Mouse (Mus musculus) lung, embryonic 15.5 days (tissue): ENCODE data around the gene Scgb1b2. TPM values are rescaled to one million over a fixed set of nuclear protein-coding genes. Genes with fewer than 3 reads are reported as not detected.

Source experiments
- ATAC-seq: fragments of 200-750 bp; cut with Nextera tagmentation; 2 replicates; pipeline ENCODE4 v1.8.0; 2017; ENCODE audit warnings: moderate number of reproducible peaks, borderline replicate concordance; ENCODE audit not compliant: low FRiP score, low TSS enrichment; ENCODE audit errors: extremely low read depth
- H3K27ac ChIP-seq: fragments of 300-500 bp; sonication (generic); 2 replicates; pipeline ENCODE4 v1.5.1; 2015; ENCODE audit warnings: moderate library complexity, mild to moderate bottlenecking, inconsistent platforms
- H3K27me3 ChIP-seq: fragments of 300-500 bp; sonication (generic); 2 replicates; pipeline ENCODE4 v1.6.1; 2015; ENCODE audit warnings: inconsistent platforms
- H3K36me3 ChIP-seq: fragments of 300-500 bp; sonication (generic); 2 replicates; pipeline ENCODE4 v1.6.1; 2015; ENCODE audit warnings: inconsistent platforms
- H3K4me1 ChIP-seq: fragments of 300-500 bp; sonication (generic); 2 replicates; pipeline ENCODE4 v1.6.1; 2015; ENCODE audit warnings: inconsistent platforms
- H3K4me2 ChIP-seq: fragments of 300-500 bp; sonication (generic); 2 replicates; pipeline ENCODE4 v1.6.1; 2015; ENCODE audit warnings: inconsistent platforms, mild to moderate bottlenecking, moderate library complexity
- H3K4me3 ChIP-seq: fragments of 300-500 bp; sonication (generic); 2 replicates; pipeline ENCODE4 v1.5.1; 2015; ENCODE audit warnings: mild to moderate bottlenecking, inconsistent platforms
- H3K9ac ChIP-seq: fragments of 300-500 bp; sonication (generic); 2 replicates; pipeline ENCODE4 v1.6.1; 2015; ENCODE audit warnings: inconsistent platforms
- H3K9me3 ChIP-seq: fragments of 300-500 bp; sonication (generic); 2 replicates; pipeline ENCODE4 v1.6.1; 2016; ENCODE audit warnings: inconsistent platforms
- WGBS: fragments of 180-500 bp; shearing (Covaris S2); methylation state at CpG from one replicate; pipeline ENCODE4 v1.1.7; 2015; 5-methylcytosine and 5-hydroxymethylcytosine counted together
- polyA plus RNA-seq: library from polyadenylated mRNA; unstranded; fragments of >200 nt; fragmentation: Nextera tagmentation; extraction: Ambion mirVana; gene quantifications from 2 replicates; pipeline ENCODE4 v1.2.1, GENCODE M21; 2015

The Scgb1b2 gene
- not detected in 2 replicates for polyA plus RNA-seq

DNA sequence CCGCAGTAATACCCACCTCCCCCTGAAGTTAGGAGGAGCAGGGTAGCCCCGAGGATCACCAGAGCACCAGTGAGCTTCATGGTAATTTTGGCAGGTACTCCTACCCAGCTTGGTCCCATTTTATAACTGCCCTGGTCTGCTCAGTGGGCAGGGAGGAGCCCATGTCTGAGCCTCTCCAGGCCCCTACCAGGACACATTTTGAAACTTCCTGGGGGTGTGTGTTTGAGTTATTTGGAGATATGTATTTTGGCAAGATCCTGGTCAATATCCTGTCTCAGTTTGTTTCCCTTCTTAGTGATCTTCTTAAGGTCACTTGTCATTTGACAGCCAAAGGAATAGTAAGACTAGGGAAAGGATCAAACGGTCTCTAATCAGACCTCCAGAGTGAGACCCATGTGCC lies at the start of gene Scgb1b2:
Gene Scgb1b2, minus strand, starts transcription at position 101 of the 400 bp plus-strand sequence.
- no peaks in the 10 kb centered on the region for H3K27me3 ChIP-seq

DNA sequence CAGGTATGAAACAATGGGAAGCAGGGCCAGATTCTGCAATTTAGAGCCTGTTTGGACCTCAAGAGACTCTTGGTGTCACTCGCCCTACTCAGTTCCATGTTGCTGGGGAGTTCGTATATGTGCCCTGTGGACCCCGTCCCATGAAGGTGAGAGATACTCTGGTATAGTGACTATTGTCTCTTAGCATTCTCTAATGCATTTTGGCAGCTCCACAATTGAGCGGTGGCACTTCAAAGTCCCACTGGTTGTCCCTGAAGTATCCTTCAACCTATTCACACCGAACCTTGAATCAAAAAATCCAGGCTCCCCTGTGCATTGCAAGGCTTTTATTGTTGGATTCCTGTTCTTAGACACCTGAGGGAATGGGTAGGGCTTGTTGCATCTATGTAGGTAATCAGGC lies 1.4 kb downstream of the Scgb1b2 start, which contains the start of gene Scgb2b2:
Gene Scgb2b2, plus strand, starts transcription at position 301 of the 400 bp plus-strand sequence.
- H3K27ac ChIP-seq = no peak within 1 kb of the TSS
- H3K9me3 ChIP-seq = peaks cover 6% of the 10 kb centered on the region; the same call in 1 of the 2 replicates
- H3K4me1 ChIP-seq = no peaks in the 10 kb centered on the region
- no peak within 1 kb of the TSS for H3K4me3 ChIP-seq
- no peak within 1 kb of the TSS for H3K9ac ChIP-seq
- no peak for ATAC-seq
- no peaks in the 10 kb centered on the region for H3K27me3 ChIP-seq
- 73% methylated on average over 5 of the region's 5 CpGs for WGBS
- H3K36me3 ChIP-seq = no peaks in the 10 kb centered on the region
- no peak within 1 kb of the TSS for H3K4me2 ChIP-seq

More for the DNA sequence above, at the start of gene Scgb1b2:
- ATAC-seq = no peak
- no peak within 1 kb of the TSS for H3K4me2 ChIP-seq
- WGBS = 80% methylated on average over 3 of the region's 3 CpGs
- H3K9ac ChIP-seq = no peak within 1 kb of the TSS
- H3K9me3 ChIP-seq = peaks cover 6% of the 10 kb centered on the region; the same call in 1 of the 2 replicates
- H3K4me1 ChIP-seq = no peaks in the 10 kb centered on the region
- H3K36me3 ChIP-seq = no peaks in the 10 kb centered on the region
- H3K4me3 ChIP-seq = no peak within 1 kb of the TSS
- H3K27ac ChIP-seq = no peak within 1 kb of the TSS

Other genes with a start within 250 kb of the Scgb1b2 start
- gene Fxyd5, start 249.3 kb downstream of the Scgb1b2 start, polyA plus RNA-seq = 50.1 TPM in 2 replicates
- gene Fxyd7, start 240.4 kb downstream of the Scgb1b2 start, polyA plus RNA-seq = 5.2 and 5.3 TPM in 2 replicates
- 82.5 and 86.9 TPM in 2 replicates for gene Fxyd1, start 234.6 kb downstream of the Scgb1b2 start, polyA plus RNA-seq
- gene Lgi4, start 232.5 kb downstream of the Scgb1b2 start, polyA plus RNA-seq = 0.21 and 0.35 TPM in 2 replicates
- 50.1 and 54.3 TPM in 2 replicates for gene Fxyd3, start 215.1 kb downstream of the Scgb1b2 start, polyA plus RNA-seq
- 14.6 and 16.7 TPM in 2 replicates for gene Hpn, start 176.5 kb downstream of the Scgb1b2 start, polyA plus RNA-seq
- gene Scn1b, start 164.8 kb downstream of the Scgb1b2 start, polyA plus RNA-seq = 1.5 and 1.8 TPM in 2 replicates
- gene Gramd1a, start 135.9 kb downstream of the Scgb1b2 start, polyA plus RNA-seq = 63.0 and 65.5 TPM in 2 replicates
- not detected in 2 replicates for gene Scgb2b2, start 1.3 kb downstream of the Scgb1b2 start, polyA plus RNA-seq
- gene Scgb2b3, start 70.3 kb upstream of the Scgb1b2 start, polyA plus RNA-seq = not detected in 2 replicates
- not detected in 2 replicates for gene Scgb1b3, start 83.8 kb upstream of the Scgb1b2 start, polyA plus RNA-seq